Mouse (Mus musculus): ENCODE data around the gene Mt2.

Mt2 gene

GRCm38 (mm10) chr8:94199202-94199869 lies 26.9 kb downstream of the Mt2 start:
- peak in 1 of 2 experiments; percentile 76 for DNase-seq

GRCm38 (mm10) chr8:94204043-94204442 lies 31.6 kb downstream of the Mt2 start:
- DNase-seq: peak in 1 of 2 experiments; percentile 42

DNA sequence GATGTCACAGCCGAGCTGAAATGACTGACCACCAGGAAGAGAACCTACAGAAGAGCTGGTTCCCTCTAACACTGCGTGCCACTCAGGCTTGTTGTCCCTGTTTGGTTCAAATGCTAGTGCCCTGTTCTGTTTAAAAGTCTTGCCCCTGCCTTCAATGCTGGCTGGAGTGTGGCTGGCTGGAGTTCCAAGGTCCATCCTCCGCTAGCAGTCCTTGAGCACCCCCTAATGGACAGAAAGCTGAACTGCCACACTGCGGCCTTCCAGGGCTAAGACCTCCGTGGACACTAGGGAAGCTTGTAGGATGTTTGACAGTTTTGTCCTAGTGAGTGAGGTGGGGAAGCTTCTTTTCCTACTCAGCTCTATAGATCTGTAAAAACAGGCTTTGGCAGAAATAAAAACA lies 33.3 kb downstream of the Mt2 start:
- DNase-seq: peak; percentile 66 to 82

GRCm38 (mm10) chr8:94206256-94206655 lies 33.8 kb downstream of the Mt2 start:
- DNase-seq: no peak

GRCm38 (mm10) chr8:94207491-94207890 lies 35.0 kb downstream of the Mt2 start:
- DNase-seq: no peak

DNA sequence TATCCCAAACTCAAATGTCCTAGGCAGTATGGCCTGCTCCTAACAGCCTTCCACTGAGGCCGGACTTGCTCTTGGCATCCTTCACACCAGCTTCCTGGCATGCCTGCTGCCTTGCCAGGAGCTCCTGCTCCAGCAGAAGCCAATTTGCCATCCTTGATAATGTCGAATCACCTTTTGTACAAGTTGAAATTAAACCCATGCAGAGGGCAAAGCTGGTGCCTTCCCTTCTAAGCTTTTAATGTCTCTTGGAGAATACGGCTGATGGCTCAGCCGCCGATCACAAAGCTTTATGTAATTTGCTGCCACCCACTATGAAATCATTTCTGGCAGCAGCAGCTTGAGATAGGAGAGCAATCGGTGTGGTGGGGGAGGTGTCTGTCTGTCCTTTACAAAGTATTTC lies 37.2 kb downstream of the Mt2 start:
- no peak for DNase-seq

GRCm38 (mm10) chr8:94210225-94210624 lies 37.8 kb downstream of the Mt2 start:
- DNase-seq: no peak

- no peak for DNase-seq
Measured at GRCm38 (mm10) chr8:94213819-94214218, 41.4 kb downstream of the Mt2 start.

DNA sequence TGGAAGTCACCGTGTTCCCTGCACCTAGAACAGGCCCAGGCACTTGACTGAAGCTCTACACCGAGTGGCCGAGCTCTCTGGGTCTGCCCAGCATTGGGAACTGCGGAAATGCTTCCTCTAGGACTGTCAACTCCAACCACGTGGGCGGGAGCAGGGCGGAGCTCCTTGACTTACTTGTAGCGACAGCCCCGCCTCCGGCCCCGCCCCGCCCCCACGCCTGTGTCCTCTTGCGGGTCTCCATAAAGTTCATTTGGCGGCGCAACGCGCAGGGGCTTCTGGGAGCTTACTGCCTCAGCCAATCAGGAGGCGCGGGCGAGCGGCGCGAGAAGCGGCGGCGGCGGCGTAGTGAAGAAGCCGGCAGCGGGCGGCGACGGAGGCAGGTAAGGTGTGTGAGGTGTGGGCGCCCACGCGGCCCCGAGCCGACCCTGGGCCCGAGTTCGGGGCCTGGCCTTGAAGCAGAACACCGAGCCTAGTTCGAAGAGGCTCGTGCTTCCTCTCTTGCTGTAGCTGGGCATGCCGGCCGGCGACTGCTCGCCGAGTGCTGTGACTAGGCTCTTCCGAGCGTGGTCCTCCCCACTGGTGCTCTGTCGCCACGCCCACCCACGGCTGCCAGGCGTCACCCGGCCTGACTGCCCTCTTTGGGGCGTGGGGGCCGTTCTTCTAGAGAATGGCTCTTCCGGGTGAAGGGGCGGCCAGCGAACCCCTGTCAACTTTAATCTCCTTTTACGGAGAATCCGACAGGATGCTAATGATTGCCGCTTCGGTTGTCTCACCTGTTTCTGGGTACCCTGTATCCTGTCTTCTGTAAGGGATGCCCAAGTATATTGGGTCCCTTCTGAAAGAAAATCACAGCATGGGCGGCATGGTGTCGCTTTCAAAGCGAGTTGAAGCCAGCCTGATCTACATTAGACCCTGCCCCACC lies 42.0 kb downstream of the Mt2 start, which contains the start of gene Nup93:
TSS of gene Nup93 (plus strand) at position 313 of the 922 bp plus-strand sequence.
- peak; percentile 98 to 99 for DNase-seq

Data from lung, postnatal 4 days (tissue).